Mouse (Mus musculus) limb, embryonic 15.5 days (tissue): Measurements from ENCODE around the gene Lamtor5. TPM values are rescaled to one million over a fixed set of nuclear protein-coding genes. Genes with fewer than 3 reads are reported as not detected.

Experiments
- ATAC-seq: fragments of 200-750 bp; cut with Nextera tagmentation; 2 replicates; pipeline ENCODE4 v1.8.0; 2017; ENCODE audit warnings: low read depth, moderate TSS enrichment; ENCODE audit not compliant: insufficient number of reproducible peaks, low FRiP score, low TSS enrichment
- H3K27ac ChIP-seq: fragments of 300-500 bp; sonication (generic); 2 replicates; pipeline ENCODE4 v1.5.1; 2015; ENCODE audit warnings: moderate library complexity, mild to moderate bottlenecking, inconsistent platforms
- H3K27me3 ChIP-seq: fragments of 300-500 bp; sonication (generic); 2 replicates; pipeline ENCODE4 v1.6.1; 2015; ENCODE audit warnings: inconsistent platforms
- H3K36me3 ChIP-seq: fragments of 300-500 bp; sonication (generic); 2 replicates; pipeline ENCODE4 v1.6.1; 2015; ENCODE audit warnings: inconsistent platforms
- H3K4me1 ChIP-seq: fragments of 300-500 bp; sonication (generic); 2 replicates; pipeline ENCODE4 v1.6.1; 2015; ENCODE audit warnings: inconsistent platforms
- H3K4me2 ChIP-seq: fragments of 300-500 bp; sonication (generic); 2 replicates; pipeline ENCODE4 v1.6.1; 2015; ENCODE audit warnings: mild to moderate bottlenecking, inconsistent platforms
- H3K4me3 ChIP-seq: fragments of 300-500 bp; sonication (generic); 2 replicates; pipeline ENCODE4 v1.5.1; 2015; ENCODE audit warnings: mild to moderate bottlenecking, inconsistent platforms
- H3K9ac ChIP-seq: fragments of 300-500 bp; sonication (generic); 2 replicates; pipeline ENCODE4 v1.6.1; 2015; ENCODE audit warnings: inconsistent platforms
- H3K9me3 ChIP-seq: fragments of 300-500 bp; sonication (generic); 2 replicates; pipeline ENCODE4 v1.6.1; 2016; ENCODE audit warnings: inconsistent platforms
- WGBS: fragments of 180-500 bp; shearing (Covaris S2); methylation state at CpG from one replicate; pipeline ENCODE4 v1.1.7; 2015; 5-methylcytosine and 5-hydroxymethylcytosine counted together
- polyA plus RNA-seq: library from polyadenylated mRNA; unstranded; fragments of >200 nt; fragmentation: Nextera tagmentation; extraction: Ambion mirVana; gene quantifications from 2 replicates; pipeline ENCODE4 v1.2.1, GENCODE M21; 2015

Lamtor5 gene
- polyA plus RNA-seq, 1 experiment from 2014 or later, result 175 TPM

- Histone ChIP-seq H3K4me1 (peaks cover 28% of the 10 kb centered on the region), H3K27ac (no peak overlapping the region), H3K9ac (peak overlapping the region; percentile 17; the same call in 1 of the 2 replicates), H3K36me3 (peaks cover 20% of the 10 kb centered on the region), H3K4me2 (peak overlapping the region; percentile 87), H3K27me3 (no peaks in the 10 kb centered on the region), H3K9me3 (no peaks in the 10 kb centered on the region), H3K4me3 (peak overlapping the region; percentile 93)
- no peak for ATAC-seq
- WGBS, result 62% methylated on average over 28 of the region's 28 CpGs
These were observed 52.1 kb downstream of the Lamtor5 start for GRCm38 (mm10) chr3:107330503-107331424.

GRCm38 (mm10) chr3:107331746-107332126 lies 53.1 kb downstream of the Lamtor5 start:
- Histone ChIP-seq H3K27me3 (no peaks in the 10 kb centered on the region), H3K9ac (peak overlapping the region; percentile 76), H3K27ac (no peak overlapping the region), H3K36me3 (peaks cover 16% of the 10 kb centered on the region), H3K4me2 (peak overlapping the region; percentile 87), H3K4me1 (peaks cover 28% of the 10 kb centered on the region), H3K4me3 (peak overlapping the region; percentile 93), H3K9me3 (no peaks in the 10 kb centered on the region)
- ATAC-seq, result no peak
- WGBS, result 18% methylated on average over 17 of the region's 17 CpGs

GRCm38 (mm10) chr3:107332127-107332959 lies 53.7 kb downstream of the Lamtor5 start:
- under 1% methylated on average over 73 of the region's 75 CpGs for WGBS
- H3K9ac ChIP-seq, result peak overlapping the region; percentile 76
- H3K4me1 ChIP-seq, result peaks cover 28% of the 10 kb centered on the region
- peak overlapping the region; percentile 87 for H3K4me2 ChIP-seq
- H3K4me3 ChIP-seq, result peak overlapping the region; percentile 93
- no peaks in the 10 kb centered on the region for H3K27me3 ChIP-seq
- H3K9me3 ChIP-seq, result no peaks in the 10 kb centered on the region
- peaks cover 16% of the 10 kb centered on the region for H3K36me3 ChIP-seq
- no peak for ATAC-seq
- peak overlapping the region; percentile 94 for H3K27ac ChIP-seq

GRCm38 (mm10) chr3:107332960-107333380 lies 54.3 kb downstream of the Lamtor5 start:
- H3K36me3 ChIP-seq, result peaks cover 16% of the 10 kb centered on the region
- peak overlapping the region; percentile 96 for H3K27ac ChIP-seq
- no peaks in the 10 kb centered on the region for H3K9me3 ChIP-seq
- peak; percentile 97 for ATAC-seq
- peak overlapping the region; percentile 93 for H3K4me3 ChIP-seq
- peak overlapping the region; percentile 76 for H3K9ac ChIP-seq
- peaks cover 28% of the 10 kb centered on the region for H3K4me1 ChIP-seq
- under 1% methylated on average over 37 of the region's 37 CpGs for WGBS
- H3K27me3 ChIP-seq, result no peaks in the 10 kb centered on the region
- H3K4me2 ChIP-seq, result peak overlapping the region; percentile 87; the same call in 1 of the 2 replicates

Other genes starting within 250 kb of the Lamtor5 start
- 1.1 and 1.5 TPM in 2 replicates for gene Kcna3, start 242.7 kb upstream of the Lamtor5 start, polyA plus RNA-seq
- 0.14 and 0.22 TPM in 2 replicates for gene Kcna2, start 177.7 kb upstream of the Lamtor5 start, polyA plus RNA-seq
- gene Kcna10, start 95.8 kb upstream of the Lamtor5 start, polyA plus RNA-seq, result 0.08 and 0.09 TPM in 2 replicates
- 0.15 and 1.5 TPM in 2 replicates for gene Cym, start 57.1 kb upstream of the Lamtor5 start, polyA plus RNA-seq
- not detected in 2 replicates for gene A630076J17Rik, start 48.2 kb upstream of the Lamtor5 start, polyA plus RNA-seq
- gene Prok1, start 39.2 kb upstream of the Lamtor5 start, polyA plus RNA-seq, result 0.06 and 0.07 TPM in 2 replicates
- 6.7 and 7.1 TPM in 2 replicates for gene Slc16a4, start 12.4 kb downstream of the Lamtor5 start, polyA plus RNA-seq
- gene Rbm15, start 54.8 kb downstream of the Lamtor5 start, polyA plus RNA-seq, result 11.6 and 12.8 TPM in 2 replicates
- 0.54 and 0.61 TPM in 2 replicates for gene Kcnc4, start 180.7 kb downstream of the Lamtor5 start, polyA plus RNA-seq
- gene Slc6a17, start 239.2 kb downstream of the Lamtor5 start, polyA plus RNA-seq, result 6.5 TPM in 2 replicates